Mouse (Mus musculus) skeletal muscle tissue, adult 2 months (tissue): ENCODE data around the gene Oxa1l.

Source experiments
- DNase-seq: peaks from one replicate; pipeline ENCODE4 v3.0.0-alpha.2; 2012; ENCODE audit warnings: low read depth, low spot score

Gene Oxa1l

DNA sequence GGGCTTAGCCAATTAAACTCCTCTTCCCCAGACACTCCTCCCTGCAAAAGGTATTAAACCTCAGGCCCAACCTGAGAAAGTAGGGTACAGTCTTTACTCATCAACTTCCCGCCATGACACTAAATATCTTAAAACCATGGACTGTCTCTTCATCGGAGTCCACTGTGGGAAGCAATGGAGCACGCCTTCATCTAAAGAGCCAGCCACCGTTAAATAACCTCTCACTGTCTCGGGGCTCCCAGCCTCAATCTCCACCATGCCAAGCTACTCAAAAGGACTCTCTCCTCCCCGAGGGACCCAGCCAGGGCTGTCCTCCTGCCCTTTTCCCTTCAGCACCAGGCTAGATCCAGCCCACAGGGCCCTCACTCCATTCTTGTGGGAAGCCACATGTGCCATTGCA lies 10.0 kb downstream of the Oxa1l start:
- no peak for DNase-seq

DNA sequence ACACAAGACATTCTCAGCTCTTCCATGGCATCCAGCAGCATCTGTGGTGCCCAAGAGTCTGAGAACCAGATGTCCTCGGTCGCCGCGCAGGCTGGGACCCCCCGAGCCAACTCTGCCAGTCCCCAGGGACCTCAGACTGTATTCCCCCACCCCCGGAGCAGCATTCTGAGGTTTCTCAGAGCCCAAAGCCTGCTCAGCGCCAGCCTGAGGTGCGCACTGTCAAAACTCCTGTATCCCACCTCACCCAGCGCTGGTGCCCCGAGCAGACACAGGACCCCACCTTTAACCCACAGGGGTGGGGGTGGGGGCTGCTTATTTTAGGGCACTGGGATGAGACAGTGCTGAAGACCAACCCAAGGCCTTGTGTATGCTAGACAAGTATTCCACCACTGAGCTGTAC lies 10.8 kb downstream of the Oxa1l start:
- no peak for DNase-seq

- no peak for DNase-seq
These were observed 12.3 kb downstream of the Oxa1l start for GRCm38 (mm10) chr14:54372923-54373322.

DNA sequence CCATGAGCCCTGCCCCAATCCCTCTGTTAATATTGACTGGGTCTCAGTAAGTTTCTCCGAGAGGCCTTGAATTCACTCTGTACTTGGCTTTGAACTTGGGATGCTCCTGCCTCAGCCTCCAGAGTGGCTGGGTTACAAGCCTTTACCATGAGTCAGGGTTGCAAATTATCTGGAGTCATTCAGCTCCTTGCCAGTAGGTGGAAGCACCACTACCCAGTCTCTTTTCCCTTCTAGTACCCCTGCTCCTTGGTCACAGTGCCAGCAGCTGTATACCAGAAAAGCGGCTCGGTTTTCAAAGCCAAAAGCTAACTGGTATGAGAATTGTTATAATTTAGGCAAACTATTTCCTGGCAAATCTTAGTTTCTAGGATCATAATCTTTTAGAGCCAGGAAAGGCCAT lies 15.3 kb downstream of the Oxa1l start:
- no peak for DNase-seq

DNA sequence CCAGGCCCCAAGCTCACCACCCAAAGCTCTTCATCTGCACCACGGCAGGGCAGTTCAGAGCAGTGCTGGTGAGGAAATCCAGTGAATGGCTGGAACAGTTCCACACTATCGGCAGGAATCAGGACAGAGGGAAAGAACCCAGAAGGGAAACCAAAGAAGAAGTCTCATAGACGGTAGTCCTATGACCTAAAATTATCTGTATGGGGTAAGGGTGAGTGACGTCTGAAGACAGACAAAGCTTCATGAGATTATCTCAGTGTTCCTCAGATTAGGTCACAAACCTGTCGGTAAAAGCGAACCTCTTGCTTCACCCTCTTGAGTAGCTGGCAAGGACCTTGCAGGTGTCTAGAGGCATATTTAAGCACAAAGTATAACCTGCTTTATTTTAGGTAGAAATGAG lies 16.5 kb downstream of the Oxa1l start:
- no peak for DNase-seq

DNA sequence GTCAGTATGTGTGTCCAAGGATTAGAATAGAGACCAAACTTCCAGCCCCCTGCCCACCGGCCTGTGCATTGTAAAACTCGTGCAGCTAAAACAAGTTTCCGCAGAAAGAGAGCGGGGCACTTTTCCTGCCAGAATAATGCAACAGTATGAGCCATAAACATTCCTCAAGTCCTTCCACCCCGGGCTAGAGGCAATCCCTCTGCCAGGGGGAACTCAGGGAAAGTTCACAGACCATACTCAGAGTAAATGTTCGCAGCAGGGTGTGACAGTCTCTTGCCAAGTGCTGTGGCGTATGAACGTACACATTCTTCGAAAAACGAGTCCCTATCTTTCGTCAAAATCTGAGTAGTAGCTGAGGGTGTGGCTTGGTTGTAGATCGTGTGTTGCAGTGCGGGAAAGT lies 18.9 kb downstream of the Oxa1l start:
- no peak for DNase-seq

GRCm38 (mm10) chr14:54380616-54381015 lies 20.0 kb downstream of the Oxa1l start:
- no peak for DNase-seq

DNA sequence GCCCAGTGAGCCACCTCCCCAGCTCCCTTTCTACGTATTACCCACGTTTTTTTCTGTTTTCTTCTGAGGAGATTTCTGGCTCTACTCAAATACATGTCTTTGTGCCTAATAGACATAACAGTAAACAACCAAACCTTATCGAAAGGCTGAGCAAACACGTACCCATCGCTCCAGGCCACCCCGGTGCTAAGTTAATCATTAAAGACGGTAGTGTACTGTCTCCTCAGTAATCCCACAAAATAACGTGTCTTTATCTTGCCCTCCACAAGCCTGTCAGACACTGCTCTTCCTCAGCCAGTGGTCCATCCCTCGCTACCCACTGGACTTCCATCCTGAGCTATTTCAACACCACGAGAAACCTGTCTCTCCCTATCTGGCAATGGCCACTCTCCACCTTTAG lies 21.2 kb downstream of the Oxa1l start:
- DNase-seq: no peak

DNA sequence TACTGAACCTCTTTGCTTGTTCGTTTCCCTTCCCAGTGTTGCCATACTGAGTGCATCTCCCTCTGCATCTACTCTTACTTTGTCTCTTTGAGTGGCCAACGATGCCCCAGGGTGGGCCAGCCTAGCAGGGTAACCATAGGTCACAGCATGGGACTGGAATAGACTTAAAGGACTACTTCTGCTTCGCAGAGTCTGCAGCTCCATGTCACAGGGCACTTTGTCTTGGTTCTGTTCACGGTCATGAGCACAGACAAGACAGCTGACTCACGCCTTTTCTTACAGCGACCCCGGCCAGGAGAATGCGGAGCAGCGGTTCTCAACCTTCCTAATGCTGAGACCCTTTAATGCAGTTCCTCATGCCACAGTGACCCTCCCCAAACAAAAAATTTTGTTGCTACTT lies 22.0 kb downstream of the Oxa1l start:
- DNase-seq: no peak

GRCm38 (mm10) chr14:54383355-54383771 lies 22.7 kb downstream of the Oxa1l start:
- no peak for DNase-seq

- DNase-seq: no peak
These were observed 23.8 kb downstream of the Oxa1l start for GRCm38 (mm10) chr14:54384396-54384795.

DNA sequence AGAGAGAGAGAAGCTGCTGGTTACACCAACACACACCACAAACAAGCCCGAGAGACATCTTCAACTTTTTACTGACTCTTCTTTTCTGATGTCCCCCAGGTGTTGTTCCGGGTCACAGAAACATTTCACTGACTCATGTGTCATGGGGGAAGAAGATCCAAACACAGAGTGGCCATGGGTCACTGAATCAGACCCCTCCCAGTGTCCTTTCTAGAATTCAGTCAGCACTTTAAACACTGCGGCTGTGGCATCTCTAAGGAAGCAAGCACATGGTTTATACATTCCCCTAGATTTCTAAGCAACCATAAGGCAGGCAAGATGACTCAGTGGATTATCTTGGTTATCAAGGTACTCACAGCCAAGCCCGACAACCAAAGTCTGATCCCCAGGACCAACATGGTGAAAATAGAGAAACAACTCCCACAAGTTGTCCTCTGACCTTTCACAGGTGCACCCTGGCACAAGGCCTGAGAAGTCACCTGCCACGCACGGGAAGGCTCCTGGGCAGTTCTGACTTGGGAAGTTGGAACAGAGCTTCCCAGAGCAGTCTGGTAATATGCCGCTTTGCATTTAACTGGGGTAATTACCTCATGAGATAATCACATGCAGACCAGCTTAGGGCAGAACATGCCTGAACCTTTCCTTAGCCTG lies 25.5 kb downstream of the Oxa1l start:
- no peak for DNase-seq

- no peak for DNase-seq
These were observed 26.9 kb downstream of the Oxa1l start for GRCm38 (mm10) chr14:54387546-54387945.

- DNase-seq: no peak
These were observed 30.2 kb downstream of the Oxa1l start for GRCm38 (mm10) chr14:54390843-54391242.

DNA sequence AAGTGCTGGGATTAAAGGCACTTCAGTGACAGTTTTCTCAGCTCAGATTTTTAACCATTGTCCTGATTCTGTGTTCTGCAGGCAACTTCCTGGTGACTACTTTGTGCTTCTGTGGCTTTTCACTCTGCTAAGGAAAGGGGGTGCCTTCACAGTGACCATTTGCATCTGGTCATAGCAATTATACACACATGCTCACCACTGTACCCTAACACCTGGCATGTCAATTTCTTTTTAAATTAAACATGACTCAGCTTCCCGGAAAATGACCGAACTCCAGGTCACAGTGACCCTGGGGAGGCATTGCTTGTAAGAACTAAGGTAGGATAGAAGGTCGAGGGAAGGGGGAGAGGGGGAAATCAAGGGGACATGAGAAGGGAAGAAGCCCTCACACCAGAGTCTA lies 33.2 kb downstream of the Oxa1l start:
- no peak for DNase-seq

DNA sequence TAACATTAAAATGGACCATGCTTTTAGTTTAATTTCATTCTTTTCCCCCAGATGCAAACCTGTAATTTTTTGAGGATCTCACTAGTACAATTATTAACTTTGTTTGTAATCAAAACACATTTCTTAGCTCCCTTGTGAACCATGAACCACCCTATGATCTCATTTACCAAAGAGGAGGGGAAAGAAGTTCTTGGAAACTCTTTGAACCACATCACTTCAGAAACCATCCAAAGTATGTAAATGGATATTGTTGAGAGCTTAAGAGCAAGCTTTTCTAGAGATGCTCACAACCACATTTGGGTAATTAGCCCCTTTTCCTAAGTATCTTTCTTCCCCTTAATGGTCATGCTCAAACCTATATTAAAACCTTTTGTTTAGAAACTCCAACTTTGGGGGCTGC lies 33.7 kb downstream of the Oxa1l start:
- DNase-seq: no peak

DNA sequence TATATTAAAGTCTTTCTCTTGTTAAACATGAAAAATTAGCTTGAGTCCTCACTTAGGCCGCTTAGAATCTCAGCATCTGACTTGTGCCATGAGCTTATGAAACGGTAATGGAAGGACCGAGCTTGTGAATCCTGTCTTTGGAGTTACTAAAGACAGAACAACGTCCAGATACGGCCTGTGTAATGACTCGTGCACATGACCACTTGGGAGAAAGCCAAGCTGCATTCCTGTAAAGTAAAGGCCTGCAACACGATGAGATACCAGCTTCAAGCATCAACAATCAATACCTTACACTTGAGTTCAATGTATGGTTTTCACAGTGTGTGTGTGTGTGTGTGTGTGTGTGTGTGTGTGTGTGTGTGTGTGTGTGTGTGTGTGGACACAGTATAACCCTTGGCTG lies 36.1 kb downstream of the Oxa1l start:
- DNase-seq: no peak

DNA sequence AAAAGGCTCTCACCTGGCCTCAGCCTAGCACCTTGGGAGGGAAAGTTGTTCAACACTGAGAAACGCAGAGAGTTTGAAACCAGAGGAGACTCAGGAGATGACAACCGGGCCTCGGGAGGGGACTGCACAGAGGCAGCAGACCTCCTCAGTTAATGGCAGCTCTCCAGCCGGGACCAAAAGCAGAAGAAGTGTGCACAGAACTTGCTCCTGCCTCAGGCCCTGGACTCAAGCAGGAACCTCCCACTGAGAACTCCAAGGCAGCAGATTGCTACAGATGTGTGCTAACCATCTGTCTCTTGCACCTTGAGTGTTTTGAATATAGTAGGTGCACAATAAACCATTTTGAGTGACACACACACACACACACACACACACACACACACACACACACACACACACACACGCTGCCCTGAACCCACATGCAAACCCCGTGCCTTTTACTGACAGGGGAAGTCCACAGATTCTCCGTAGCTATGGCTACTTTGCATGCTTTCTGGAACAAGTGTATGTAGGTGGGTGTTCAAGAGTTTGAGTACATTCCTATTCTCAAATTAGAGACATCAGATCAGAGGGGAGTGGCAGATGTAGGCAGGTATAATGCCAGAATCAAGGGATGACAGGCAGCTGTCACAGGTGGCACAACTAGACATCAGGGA lies 37.4 kb downstream of the Oxa1l start:
- no peak for DNase-seq

GRCm38 (mm10) chr14:54398528-54398916 lies 37.9 kb downstream of the Oxa1l start:
- no peak for DNase-seq

- no peak for DNase-seq
These were observed 38.3 kb downstream of the Oxa1l start for GRCm38 (mm10) chr14:54398921-54399382.

DNA sequence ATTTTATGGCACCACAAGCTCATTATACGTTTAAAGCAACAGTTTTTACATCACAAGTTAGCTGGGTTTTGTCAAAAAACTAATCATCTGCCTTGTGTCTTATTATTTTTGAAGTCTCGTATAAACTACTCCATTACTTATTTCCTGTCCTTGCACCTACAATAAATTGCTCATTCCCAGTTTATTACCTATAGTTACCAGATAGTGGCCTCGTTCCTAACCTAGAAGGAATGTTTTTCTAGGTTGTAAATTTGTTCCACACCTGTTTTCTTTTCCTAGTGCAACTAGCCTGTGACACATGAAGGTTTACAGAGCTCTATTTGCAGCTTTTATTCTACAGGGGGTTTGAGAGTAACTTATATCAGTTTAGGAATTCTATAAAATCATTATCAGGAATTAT lies 41.1 kb downstream of the Oxa1l start:
- no peak for DNase-seq

DNA sequence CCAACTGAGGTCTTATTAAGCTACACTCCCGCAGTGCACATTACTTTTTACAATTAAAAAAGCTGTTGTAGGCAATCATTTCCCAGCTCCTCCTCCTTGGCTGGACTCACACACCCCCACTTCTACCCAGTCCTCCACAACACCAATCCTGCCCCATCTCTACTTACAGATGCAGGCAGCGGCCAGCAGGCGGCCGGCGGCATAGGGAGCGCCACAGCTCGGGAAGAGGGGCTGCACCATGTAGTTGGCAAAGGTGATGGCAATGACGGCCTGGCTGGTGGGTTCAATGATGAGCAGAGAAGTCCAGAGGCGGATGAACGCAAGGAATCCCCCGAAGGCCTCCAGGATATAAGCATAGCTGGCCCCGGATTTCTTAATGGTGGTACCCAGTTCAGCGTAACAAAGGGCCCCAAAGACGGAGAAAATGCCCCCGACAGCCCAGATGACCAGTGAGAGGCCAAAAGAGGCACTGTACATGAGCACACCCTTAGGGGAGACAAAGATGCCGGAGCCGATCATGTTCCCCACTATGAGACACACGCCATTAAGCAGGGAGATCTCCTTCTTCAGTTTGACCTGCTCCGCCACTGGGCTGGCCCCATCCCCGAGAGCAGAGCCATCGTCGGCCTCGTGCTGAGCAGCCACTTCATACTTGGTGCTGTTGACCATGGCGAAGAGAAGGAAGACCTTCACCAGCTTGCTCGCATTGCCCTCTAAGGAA lies 47.9 kb downstream of the Oxa1l start:
- DNase-seq: no peak

DNA sequence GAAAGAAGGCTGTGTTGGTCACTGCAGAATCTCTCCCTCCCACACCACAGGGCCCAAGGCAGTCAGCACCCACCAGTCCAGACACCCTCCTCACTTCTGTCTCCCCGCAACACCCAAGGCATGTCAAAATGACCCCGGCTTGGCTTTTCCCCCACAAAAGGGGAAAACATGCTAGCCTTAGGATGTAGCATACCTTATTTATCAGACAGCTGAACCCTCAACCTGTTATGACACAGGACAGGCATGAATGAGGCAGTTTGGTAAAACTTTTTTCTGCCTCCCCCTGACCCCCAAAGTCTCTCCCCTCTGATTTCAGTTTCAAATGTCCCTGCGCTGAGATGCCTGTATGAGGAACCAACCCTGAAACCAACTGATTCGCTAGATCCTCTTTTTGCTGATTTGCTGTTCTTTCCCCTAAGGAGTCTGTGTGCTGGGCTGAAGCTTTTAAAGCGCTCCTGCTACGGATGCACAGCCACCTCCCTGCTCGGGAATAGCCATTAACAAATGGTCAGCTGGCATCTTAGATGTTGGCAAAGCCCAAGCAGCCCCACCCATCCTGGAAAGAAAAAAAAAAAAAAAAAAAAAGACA lies 48.5 kb downstream of the Oxa1l start:
- DNase-seq: no peak
